Mouse (Mus musculus) cerebellum, postnatal 10 days (tissue): ENCODE data around the gene Krt42.
"Not testable (repeated sequence)": the region's sequence is repeated elsewhere in the genome, so short reads cannot be mapped to it uniquely, and the experiment has no call there.

Experiments
- DNase-seq, 2 experiments: peaks; one replicate each; pipeline ENCODE4 v3.0.0; 2021; ENCODE audit warnings: mixed read lengths in 2 of 2

Krt42 gene

DNA sequence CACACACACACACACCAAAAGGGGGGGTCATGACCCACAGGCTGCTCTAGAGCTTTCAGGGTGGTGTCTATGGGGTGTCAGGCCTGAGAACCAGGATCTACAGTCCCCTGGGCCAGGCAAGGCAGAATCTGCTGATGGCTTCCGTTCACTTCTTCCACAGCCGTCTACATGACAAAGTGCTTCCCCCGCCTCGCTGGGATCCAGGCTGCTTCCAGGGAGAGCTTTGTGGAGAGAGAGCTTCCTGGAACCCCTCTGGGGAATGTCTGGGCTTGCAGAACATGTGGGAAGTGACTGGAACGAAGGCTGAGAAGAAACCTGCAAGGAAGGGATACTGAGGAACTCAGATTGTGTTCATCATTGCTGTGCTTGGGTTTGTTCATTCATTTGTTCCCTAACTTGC is 9.1 kb upstream of the Krt42 start:
- DNase-seq = no peak

DNA sequence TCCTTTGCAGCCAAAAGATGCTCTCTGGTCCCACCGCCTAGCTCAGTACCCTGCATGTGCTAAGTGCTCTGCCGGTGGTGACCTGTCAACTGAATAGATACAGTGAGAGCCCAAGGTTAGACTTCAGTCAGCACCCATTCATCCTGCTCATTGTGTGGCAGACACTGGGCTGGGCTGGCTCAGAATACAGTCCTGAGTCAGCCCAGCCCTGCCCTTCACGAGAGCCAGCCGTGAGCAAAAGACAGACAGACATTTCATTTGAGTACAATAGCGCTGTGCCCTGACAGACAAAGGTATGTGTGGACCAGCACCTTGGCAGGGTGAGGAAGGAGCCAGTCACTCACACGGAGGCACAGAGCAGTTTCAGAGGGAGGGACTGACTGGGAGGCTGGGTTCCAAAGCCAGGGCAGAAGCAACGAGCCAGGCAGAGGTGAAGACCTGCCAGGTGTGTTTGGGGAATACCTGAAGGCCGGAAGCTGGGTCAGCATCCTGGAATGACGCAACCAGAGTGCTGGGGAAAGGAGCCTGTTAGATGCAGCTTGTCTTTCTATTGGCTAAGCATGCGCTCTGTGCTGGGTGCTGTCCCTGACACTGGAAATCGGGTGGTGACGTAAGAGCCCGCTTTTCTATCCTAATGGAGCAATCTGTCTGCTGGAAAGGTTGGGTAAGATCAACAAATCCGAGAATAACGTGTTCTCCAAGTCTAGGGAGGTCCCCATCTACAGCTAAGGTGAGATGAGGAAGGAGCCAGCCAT is 8.2 kb upstream of the Krt42 start:
- no peak for DNase-seq

DNA sequence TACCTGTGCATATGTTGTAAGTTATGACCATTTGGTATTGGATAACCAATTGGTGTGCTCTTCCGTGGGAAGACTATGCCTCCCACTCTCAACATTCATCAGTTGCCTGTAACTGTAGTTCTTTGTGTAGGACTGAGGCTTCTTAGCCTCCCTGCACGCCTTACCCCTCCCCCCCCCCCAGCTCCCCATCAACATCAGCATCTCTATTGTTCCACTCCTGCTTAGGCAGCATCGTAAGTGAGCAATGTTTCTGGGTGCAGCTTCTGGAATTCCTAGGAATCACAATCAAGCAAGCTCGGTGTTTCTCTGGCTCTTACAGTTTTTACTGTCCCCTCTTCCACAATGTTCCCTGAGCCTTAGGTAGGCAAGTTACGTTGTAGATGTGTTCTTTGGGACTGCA is 5.8 kb upstream of the Krt42 start:
- DNase-seq = no peak

DNA sequence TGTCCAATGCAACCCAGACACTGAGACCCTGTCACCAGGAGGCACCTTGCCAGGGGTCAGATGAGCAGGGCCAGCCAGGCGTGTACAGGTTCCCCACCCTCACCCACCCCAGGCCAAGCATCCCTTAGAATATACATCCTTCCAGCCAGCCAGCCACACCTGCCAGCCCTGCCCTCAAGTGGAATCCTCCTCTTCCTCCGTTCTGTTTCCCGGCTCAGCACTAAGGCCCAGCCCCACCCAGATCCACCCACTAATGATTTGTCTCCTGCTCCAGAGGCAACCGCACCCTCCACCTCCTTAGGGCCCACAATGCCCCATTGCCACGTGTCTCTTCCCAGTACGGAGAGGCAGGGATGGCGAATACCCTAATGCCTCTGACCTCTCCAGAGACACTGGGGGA is 5.0 kb upstream of the Krt42 start:
- DNase-seq = no peak

DNA sequence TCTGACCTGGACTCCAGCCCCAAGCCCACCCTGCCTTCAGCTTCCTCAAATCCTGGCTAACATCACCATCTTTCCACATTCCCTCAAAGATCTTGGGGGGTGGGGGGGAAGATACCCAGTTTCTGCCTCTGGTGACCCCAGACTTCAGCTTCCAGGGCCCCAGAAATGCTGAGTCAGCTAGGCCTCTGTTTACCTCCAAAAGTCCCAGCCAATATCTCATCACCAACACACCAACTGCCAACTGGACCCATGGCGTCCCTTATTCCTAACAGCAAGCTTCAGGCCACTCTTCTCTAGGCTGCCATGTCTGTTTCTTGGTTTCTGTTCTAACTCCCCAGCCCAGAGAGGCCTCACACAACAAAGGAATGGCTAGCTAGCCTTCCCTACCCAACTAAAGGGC is 2.2 kb upstream of the Krt42 start:
- no peak for DNase-seq

DNA sequence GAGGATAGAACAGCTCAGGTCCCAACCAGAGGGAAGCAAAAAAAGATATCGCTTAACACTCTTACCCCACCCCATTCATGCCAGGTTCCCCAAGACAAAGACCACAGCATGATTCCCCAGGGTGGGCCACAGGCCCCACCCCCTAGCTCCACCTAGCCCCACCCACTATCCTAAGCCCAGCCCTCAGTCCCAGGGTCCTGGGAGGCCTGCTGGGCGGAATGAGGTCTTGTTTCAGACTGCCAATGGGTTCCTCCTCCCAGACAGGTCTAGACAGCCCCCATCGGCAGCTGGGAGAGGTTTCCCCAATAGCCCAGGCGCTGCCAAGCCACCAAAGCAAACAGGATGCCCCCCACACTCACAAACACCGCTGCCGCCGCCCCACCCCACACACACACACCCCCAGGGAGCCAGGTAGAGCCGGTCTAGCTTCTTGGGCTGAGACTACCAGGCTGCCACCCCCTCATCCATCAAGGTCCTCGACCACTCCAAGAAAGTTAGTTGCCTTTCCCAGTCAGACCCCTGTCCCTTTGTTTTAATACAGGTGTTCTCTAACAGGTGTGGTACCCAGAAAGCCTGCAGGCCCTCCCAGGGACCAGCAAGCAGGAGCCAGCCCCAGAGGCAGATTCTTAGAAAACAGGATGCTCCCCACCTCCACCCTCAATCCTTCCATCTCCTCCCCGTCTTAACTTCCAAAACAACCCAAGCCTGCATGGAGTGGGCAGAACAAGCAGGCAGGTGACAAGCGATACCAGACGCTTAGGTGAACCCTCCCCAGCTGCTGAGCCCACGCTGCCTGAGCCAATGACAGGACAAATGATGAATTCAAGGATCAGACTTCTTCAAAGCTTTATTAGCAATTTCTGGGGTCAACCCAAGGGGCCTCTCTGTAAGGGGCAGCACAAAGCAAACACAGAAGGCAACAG is 7.4 kb downstream of the Krt42 start:
- no peak for DNase-seq

DNA sequence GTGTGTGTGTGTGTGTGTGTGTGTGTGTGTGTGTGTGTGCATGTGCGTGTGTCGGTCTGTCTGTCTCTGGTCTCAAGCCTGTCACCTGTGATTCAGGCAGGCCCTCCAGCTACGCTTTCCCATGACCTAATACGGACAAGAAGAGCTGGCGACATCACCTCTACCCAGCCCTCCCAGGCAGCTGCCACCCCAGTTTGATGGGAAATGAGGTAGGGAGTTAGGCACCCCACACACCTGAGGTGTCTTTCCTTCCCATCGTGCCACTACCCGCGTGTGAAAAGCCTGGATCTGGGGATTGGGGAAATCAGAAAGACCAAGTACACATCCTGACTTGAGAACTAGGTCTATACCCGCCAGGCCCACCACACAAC is 8.5 kb downstream of the Krt42 start:
- no peak for DNase-seq

DNA sequence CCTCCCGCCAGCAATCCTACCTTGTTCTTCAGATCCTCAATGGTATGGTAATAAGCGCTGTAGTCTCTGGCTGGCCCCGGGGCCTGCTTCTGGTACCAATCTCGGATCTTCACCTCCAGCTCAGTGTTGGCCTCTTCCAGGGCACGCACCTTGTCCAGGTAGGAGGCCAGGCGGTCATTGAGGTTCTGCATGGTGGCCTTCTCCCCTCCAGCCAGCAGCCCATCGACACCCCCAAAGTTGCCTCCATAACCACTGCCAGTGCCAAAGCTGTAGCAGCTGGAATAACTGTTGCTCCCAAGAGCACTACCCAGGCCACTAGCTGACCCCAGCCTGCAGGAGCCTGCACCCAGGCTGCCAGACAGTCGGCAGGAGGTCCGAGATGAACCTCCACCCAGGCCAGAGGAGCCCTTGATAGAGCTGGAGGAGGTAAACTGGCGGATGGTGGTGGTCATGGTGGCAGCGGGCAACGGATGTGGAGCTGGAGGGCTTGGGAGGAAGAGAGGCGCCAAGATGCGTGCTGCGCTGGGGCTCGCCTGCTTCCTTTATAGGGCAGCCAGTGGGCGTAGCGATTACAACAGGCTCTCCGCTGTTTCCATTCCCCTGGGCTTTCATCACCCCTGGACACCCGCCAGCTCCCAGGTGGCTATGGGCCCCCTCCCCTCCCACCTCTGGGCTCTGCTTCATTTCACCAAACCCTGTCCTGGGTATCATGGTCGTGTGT is 9.0 kb downstream of the Krt42 start, which contains the start of gene Krt17:
Gene Krt17 (minus strand): TSS at position 516 of the 721 bp plus-strand sequence.
- no peak for DNase-seq

DNA sequence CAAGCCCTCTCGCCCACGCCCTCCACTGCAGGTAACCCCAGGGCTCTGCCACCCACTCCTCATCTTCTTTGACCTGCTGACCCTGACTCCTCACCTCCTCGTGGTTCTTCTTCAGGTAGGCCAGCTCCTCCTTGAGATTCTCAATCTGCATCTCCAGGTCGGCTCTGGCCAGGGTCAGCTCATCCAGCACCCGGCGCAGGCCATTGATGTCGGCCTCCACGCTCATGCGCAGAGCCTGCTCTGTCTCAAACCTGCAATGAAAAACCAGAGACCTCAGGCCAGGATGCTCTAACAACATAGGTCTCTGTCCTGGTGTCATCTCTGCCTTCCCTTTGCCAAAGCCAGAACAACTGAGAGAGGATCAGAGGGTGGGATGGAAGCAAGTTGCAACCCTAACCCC is 10.6 kb downstream of the Krt42 start:
- DNase-seq = no peak

DNA sequence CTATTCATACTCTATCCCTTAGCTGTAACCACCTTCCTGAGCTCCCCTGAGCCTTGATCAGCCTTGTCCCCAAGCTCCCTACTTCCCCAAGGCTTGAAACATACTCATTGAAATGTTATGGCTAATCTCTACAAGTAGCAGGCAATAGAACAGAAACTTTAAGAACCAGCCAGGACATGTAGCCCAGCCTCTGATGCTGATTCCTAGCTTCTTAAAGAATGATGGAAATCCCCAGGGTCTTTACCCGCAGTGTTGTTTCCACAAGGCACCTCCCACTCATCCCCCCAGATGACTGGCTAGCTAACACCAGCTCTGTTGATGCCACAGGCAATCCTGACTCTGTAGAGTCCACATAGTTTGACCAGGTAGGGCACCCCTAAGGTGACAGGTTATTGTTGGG is 11.7 kb downstream of the Krt42 start:
- DNase-seq = no peak

DNA sequence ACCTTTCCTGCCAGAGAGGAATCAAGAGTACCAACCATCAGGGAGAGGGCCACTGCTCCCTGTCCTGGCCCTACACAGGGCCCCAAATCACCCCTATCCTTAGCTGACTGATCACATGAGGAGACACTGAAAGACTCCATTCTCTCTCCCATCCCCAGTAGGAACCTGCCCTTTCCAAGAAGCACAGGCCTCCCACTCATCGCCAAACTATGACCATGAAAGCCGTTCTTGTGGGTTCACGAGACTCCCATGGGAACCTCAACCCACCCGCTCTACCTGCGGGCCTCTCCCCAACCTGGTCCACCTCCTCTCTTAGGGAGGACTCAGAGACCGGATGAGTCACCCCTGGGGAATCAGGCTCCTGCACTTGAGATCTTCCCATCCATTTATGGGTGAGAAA is 14.2 kb downstream of the Krt42 start:
- DNase-seq = no peak

DNA sequence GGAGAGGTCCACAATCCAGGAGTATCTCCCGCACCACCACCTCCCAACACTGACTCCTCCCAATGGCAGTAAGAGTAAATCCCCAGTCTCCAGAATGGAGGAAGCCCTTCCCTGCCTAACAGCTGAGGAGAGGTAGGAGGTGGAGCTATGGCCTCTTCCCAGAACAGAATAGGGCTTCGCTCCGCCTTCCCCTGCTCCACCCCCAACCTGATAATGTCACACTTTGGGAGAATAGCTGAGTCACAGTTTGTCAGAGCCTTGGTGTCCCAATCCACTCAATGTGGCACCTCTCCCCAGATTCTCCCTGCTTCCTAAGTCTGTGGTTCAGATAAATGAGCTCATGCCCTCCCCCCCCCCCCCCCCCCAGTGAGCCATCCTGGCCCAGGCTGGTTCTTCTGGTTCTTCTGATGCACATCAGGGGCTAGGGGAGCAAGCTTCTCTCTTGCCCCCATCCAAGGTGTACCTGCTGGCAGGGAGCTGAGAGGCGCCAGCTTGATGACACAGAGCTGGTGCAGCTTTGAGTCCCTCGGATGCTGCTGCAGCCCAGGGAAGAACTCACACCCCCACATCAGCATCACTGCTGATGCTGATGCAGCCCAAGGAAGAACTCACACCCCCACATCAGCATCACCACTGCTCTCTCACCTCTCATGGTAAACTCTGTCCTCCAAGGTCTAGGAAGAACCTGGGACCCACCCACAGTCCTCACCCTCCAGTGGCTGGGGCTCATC is 15.1 kb downstream of the Krt42 start:
- DNase-seq = no peak

DNA sequence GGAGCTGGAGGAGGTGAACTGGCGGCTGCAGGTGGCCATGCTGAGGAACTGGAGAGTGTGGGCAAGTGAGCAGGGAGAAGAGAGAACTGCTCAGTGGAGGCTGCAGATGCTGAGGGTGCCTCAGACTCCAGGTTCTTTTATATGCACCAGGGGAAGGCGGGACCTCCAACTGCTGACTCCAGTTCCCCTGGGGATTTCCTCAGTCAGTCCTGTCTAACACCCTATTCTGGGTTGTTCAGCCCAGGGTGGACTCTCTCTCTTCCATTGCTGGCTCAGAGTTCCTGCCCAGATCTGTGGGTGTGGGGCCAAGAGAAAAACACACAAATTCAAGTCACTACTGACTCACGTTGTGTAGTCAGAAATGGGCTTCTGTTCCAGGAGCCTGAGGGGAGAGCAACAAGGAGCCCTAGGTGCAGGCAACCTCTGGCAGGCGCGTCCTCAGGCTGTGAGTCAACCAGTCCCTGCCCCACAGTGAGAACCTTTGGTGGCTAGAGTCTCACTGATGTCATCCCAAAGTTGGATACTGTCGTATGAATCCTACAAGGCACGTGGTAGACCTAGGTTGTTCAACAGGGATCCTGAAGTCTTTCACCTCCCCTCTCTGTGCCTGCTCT is 20.7 kb downstream of the Krt42 start, which contains the start of gene Krt16:
Gene Krt16 (minus strand): TSS at position 51 of the 614 bp plus-strand sequence.
- DNase-seq = no peak

DNA sequence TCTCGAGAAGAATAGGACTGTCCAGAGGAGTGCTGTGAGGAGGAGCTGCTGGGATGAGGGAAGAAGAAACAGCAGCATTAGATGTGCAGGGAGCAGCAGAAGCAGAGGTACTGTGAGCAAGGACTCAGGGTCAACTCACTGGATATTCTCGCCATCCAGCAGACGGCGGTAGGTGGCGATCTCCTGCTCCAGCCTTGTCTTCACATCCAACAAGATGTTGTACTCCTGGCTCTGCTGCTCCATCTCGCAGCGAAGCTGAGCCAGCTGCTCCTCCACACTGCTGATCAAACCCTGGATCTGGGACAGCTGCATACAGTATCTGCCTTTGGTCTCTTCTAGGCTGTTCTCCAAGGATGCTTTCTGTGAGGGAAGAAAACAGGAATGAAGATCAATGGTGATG is 23.2 kb downstream of the Krt42 start:
- DNase-seq = not testable (repeated sequence)

DNA sequence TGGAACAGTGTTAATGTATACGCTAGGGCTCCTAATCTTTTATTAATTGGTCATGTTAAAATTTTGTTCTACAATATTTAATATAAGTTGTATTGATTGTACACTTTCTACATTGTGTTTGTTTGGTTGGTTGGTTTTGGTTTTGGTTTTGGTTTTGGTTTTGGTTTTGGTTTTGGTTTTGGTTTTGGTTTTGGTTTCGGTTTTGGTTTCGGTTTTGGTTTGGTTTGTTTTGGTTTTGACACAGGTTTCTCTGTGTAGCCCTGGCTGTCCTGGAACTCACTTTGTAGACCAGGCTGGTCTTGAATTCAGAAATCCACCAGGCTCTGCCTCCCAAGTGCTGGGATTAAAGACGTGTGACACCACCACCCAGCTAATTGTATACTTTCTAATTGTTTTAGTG is 29.4 kb downstream of the Krt42 start:
- not testable (repeated sequence) for DNase-seq

DNA sequence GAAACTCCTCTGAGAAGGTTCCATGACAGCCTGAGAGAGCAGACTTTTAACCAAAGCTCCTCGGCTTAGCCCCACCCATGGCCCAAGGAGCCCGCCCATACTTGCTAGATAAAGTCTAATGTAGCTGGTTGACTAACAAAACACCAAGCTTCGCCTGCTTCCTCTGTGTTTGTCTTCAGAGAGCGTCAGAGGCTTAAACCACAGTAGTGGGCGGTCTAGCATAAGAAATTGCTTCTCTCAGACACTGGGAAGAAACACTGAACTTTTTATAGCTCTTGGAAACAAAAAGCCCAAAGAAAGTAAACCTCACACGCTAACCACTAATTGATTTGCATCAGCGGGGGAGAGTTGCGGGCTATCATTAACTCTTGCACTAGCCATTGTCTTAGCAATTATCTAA is 47.9 kb downstream of the Krt42 start:
- no peak for DNase-seq

DNA sequence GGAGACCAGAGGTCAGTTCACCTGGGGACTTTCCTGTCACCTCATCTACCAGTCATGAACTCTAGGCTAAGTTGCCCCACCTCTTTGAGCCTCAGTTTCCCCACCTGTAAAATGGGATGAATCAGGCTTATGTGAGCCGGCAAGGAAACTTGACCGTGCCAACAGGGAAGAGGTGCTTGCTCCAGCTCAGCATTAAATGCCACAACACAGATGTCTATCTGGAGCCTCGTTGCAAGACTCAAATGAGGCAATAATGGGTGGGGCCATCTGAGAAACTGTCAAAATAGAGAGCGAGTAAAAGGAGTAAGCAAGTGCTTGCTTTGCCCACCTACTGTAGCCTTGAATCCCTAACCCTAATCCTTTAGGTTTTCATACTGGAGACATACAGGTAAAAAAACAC is 50.4 kb downstream of the Krt42 start:
- DNase-seq = no peak
